Mouse (Mus musculus) ES-Bruce4 (cell line): ENCODE measurements around the gene Lrba. TPM values are rescaled to one million over a fixed set of nuclear protein-coding genes. Genes with fewer than 3 reads are reported as not detected.

ENCODE experiments used
- H3K27ac ChIP-seq: 2 replicates; pipeline ENCODE4 v1.5.1; 2012; ENCODE audit warnings: low read length, inconsistent platforms; ENCODE audit not compliant: insufficient read depth
- H3K27me3 ChIP-seq: 2 replicates; pipeline ENCODE4 v1.6.1; 2012; ENCODE audit warnings: mild to moderate bottlenecking, low read length, inconsistent platforms; ENCODE audit not compliant: control insufficient read depth, poor library complexity, insufficient read depth, severe bottlenecking
- H3K36me3 ChIP-seq: 2 replicates; pipeline ENCODE4 v1.6.1; 2012; ENCODE audit warnings: inconsistent platforms, mild to moderate bottlenecking, low read length, moderate library complexity; ENCODE audit not compliant: control insufficient read depth, poor library complexity, insufficient read depth, severe bottlenecking
- H3K4me1 ChIP-seq: one replicate; pipeline ENCODE4 v1.8.1; 2011; ENCODE audit warnings: low read length; ENCODE audit not compliant: control insufficient read depth, insufficient read depth
- H3K4me3 ChIP-seq: 2 replicates; pipeline ENCODE4 v1.5.1; 2011; ENCODE audit warnings: low read depth, mild to moderate bottlenecking, low read length
- H3K9ac ChIP-seq: 2 replicates; pipeline ENCODE4 v1.6.1; 2012; ENCODE audit warnings: low read depth, mild to moderate bottlenecking, inconsistent platforms; ENCODE audit not compliant: poor library complexity, severe bottlenecking
- H3K9me3 ChIP-seq: replicated peaks from 2 replicates; pipeline ENCODE4 v1.6.1; 2012; ENCODE audit warnings: mild to moderate bottlenecking, low read length, inconsistent platforms; ENCODE audit not compliant: control insufficient read depth, poor library complexity, insufficient read depth, severe bottlenecking
- CTCF ChIP-seq: IDR thresholded peaks from one replicate; pipeline ENCODE4 v1.8.1; 2011; ENCODE audit warnings: low read depth, low read length
- EP300 ChIP-seq: IDR thresholded peaks from 2 replicates; pipeline ENCODE4 v1.6.1; 2011; ENCODE audit warnings: low read depth, low read length; ENCODE audit not compliant: insufficient read depth
- POLR2A ChIP-seq: IDR thresholded peaks from one replicate; pipeline ENCODE4 v1.8.1; 2011; ENCODE audit warnings: low read length; ENCODE audit not compliant: insufficient read depth
- polyA plus RNA-seq: library from polyadenylated mRNA; stranded (reverse); fragments of >200 nt; gene quantifications from 2 replicates; pipeline ENCODE4 v1.2.4, GENCODE M21; 2011; ENCODE audit warnings: low read depth; ENCODE audit not compliant: missing spikeins, insufficient read depth, insufficient read length

Lrba gene
- polyA plus RNA-seq, 1 experiment = 24.5 TPM

DNA sequence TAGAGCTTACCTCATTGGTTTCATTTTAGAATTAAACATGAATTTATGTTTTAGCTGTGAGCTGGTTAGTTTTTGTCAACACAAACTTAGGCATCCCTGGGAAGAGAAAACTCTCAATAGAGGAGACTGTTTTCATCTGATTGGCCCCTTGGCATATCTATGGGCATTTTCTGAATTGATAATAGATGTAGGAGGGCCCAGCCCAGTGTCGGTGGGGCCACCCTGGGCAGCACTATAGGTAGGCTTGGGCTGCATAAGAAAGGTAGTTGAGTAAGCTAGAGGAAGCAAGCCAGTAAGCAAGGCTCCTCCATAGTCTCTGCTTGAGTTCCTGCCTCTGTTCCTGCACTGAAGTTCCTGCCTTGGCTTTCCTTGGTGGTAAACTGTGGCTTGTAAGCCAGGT is 26.7 kb downstream of the Lrba start:
- Histone ChIP-seq H3K4me1 (no peaks in the 10 kb centered on the region), H3K9ac (no peak overlapping the region), H3K27me3 (no peaks in the 10 kb centered on the region), H3K36me3 (no peaks in the 10 kb centered on the region), H3K9me3 (no peaks in the 10 kb centered on the region), H3K4me3 (no peak overlapping the region), H3K27ac (no peak overlapping the region)
- TF ChIP-seq CTCF (no peak), EP300 (no peak), POLR2A (no peak)

DNA sequence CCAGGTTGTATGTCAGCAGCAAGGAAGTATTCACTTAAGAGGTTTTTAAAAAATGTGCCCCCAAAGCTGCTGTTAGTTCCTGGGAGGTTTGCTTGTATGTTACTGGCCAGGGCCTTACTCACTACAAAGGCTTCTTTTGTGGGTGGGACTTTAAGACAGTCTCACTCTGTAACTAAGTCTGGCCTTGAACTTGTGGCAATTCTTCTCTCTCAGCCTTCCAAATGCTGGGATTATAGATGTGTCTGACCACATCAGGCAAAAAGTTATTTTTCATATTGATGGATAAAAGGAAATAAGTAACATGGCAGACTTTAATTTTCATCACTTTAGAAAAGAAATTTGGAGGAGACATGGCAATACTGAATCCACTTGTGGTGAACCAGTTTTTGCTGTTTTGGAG is 28.1 kb downstream of the Lrba start:
- no peaks in the 10 kb centered on the region for H3K4me1 ChIP-seq
- H3K4me3 ChIP-seq = no peak overlapping the region
- no peaks in the 10 kb centered on the region for H3K27me3 ChIP-seq
- H3K36me3 ChIP-seq = no peaks in the 10 kb centered on the region
- H3K27ac ChIP-seq = no peak overlapping the region
- H3K9me3 ChIP-seq = no peaks in the 10 kb centered on the region
- no peak for TF ChIP-seq POLR2A
- TF ChIP-seq CTCF = no peak
- TF ChIP-seq EP300 = no peak
- no peak overlapping the region for H3K9ac ChIP-seq

GRCm38 (mm10) chr3:86253071-86253470 is 28.6 kb downstream of the Lrba start:
- no peaks in the 10 kb centered on the region for H3K27me3 ChIP-seq
- no peak overlapping the region for H3K4me3 ChIP-seq
- H3K4me1 ChIP-seq = no peaks in the 10 kb centered on the region
- no peak overlapping the region for H3K27ac ChIP-seq
- TF ChIP-seq POLR2A = no peak
- no peak for TF ChIP-seq EP300
- TF ChIP-seq CTCF = no peak
- H3K36me3 ChIP-seq = no peaks in the 10 kb centered on the region
- no peak overlapping the region for H3K9ac ChIP-seq
- no peaks in the 10 kb centered on the region for H3K9me3 ChIP-seq

DNA sequence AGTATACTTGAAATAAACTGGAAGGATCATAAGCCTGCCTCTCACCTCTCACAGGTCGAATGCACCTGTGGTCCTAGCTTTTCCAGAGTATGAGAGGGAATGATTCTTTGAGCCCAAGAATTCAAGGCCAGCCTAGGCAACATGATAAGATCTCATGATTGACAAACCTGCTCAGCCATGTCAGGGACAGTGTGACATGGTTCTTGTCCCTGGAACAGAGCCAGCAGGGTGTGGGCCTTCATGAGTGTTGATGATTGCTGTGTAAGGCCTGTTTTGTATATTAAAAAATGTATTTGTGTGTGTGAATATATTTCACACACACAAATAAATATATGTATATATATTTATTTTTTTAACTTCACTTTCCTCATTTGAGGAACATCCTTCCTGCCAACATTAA is 29.3 kb downstream of the Lrba start:
- no peak overlapping the region for H3K9ac ChIP-seq
- H3K4me1 ChIP-seq = no peaks in the 10 kb centered on the region
- no peaks in the 10 kb centered on the region for H3K9me3 ChIP-seq
- H3K4me3 ChIP-seq = no peak overlapping the region
- H3K27ac ChIP-seq = no peak overlapping the region
- H3K27me3 ChIP-seq = no peaks in the 10 kb centered on the region
- no peak for TF ChIP-seq POLR2A
- TF ChIP-seq EP300 = no peak
- no peak for TF ChIP-seq CTCF
- H3K36me3 ChIP-seq = no peaks in the 10 kb centered on the region

- H3K4me3 ChIP-seq = no peak overlapping the region
- H3K4me1 ChIP-seq = no peaks in the 10 kb centered on the region
- no peaks in the 10 kb centered on the region for H3K36me3 ChIP-seq
- no peaks in the 10 kb centered on the region for H3K27me3 ChIP-seq
- no peaks in the 10 kb centered on the region for H3K9me3 ChIP-seq
- no peak overlapping the region for H3K27ac ChIP-seq
- TF ChIP-seq EP300 = no peak
- no peak for TF ChIP-seq POLR2A
- no peak for TF ChIP-seq CTCF
- no peak overlapping the region for H3K9ac ChIP-seq
Measured at GRCm38 (mm10) chr3:86268074-86268702, 43.7 kb downstream of the Lrba start.

- Histone ChIP-seq H3K27me3 (no peaks in the 10 kb centered on the region), H3K36me3 (no peaks in the 10 kb centered on the region), H3K27ac (no peak overlapping the region), H3K4me1 (no peaks in the 10 kb centered on the region), H3K9ac (no peak overlapping the region), H3K4me3 (no peak overlapping the region), H3K9me3 (no peaks in the 10 kb centered on the region)
- TF ChIP-seq POLR2A (no peak), EP300 (no peak), CTCF (no peak)
Measured at GRCm38 (mm10) chr3:86275651-86276050, 51.2 kb downstream of the Lrba start.
